Mouse (Mus musculus): ENCODE measurements around the gene Stk16.

- TF ChIP-seq CTCF (IDR thresholded peaks at IDR 0.05; ENCODE audit: low read depth) (no peak), EP300 (IDR thresholded peaks at IDR 0.05; ENCODE audit: low read depth) (no peak)
Measured at GRCm38 (mm10) chr1:75218227-75219001, 7.8 kb downstream of the Stk16 start.

Data from heart, postnatal 0 days (tissue).